Mouse (Mus musculus) common myeloid progenitor, adult 5-6 weeks (primary cell): ENCODE data around the gene Prcd. TPM values are rescaled to one million over a fixed set of nuclear protein-coding genes. Genes with fewer than 3 reads are reported as not detected.

Source experiments
- ATAC-seq: replicated peaks from 2 replicates; pipeline ENCODE4 v1.8.0; 2016; ENCODE audit warnings: low read depth, mild to moderate bottlenecking, moderate TSS enrichment, inconsistent platforms; ENCODE audit not compliant: poor library complexity, severe bottlenecking
- total RNA-seq: library from RNA; stranded (forward); fragments of 200-1000, 187-1606 nt; gene quantifications from 2 replicates; pipeline ENCODE4 v1.2.3, GENCODE M21; 2017

Gene Prcd
- total RNA-seq, 1 experiment from 2014 or later = not detected

- ATAC-seq = no peak
Measured at GRCm38 (mm10) chr11:116682501-116683144, 29.3 kb downstream of the Prcd start.

DNA sequence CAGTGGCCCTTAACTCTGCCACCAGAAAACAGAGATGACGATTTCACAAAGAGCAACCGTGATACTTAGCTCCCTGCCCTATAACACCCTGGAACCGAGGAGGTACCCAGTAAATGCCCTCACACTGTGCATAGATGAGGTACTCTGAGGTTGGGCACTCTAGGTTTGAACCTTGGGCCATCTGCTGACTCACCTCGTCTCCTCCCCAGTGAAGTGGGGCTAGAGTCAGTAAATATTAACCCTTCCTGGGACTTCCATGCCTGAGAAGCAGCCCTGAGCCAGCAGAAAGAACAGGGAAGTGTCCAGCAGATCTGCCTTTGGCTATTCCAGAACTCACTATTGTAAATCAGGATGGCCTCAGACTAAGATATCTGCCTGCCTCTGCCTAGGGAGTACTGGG is 30.4 kb downstream of the Prcd start:
- no peak for ATAC-seq

DNA sequence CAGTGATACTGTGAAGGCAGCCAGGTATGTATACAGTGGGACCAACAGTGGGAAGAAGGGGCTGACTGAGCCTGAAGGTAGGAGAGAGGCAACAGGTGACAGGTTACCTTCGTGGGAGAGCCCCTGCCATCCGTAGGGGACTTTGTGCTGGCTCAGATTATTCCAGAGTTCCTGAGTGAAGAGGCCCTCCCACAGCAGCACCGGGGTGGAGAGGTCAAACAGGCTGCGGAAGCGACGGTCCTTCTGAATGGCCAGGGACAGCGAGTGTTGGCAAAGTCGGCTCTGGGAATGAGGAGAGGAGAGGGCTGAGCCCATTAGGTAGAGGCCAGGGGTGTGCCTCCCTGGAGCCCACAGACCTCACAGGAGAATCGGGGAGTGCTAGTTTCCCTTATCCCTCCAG is 32.4 kb downstream of the Prcd start:
- no peak for ATAC-seq

- ATAC-seq = no peak
Measured at GRCm38 (mm10) chr11:116687897-116688296, 34.6 kb downstream of the Prcd start.

DNA sequence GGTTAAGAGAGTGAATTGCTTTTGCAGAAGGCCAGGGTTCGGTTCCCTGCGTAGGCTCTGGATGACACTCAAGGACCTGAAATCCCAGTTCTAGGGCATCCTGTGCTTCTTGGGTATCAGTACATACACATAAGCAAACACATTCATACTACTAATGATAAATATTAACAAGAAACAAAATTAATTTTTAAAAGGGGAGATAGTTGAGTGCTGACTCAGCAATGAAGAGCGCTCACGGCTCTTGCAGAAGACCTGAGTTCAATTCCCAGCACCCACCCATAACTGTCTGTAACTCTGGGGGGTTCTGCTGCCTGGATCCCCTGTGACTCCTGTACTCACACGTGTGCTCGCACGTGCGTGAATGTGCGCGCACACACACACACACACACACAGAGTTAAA is 36.3 kb downstream of the Prcd start:
- no peak for ATAC-seq

- no peak for ATAC-seq
Measured at GRCm38 (mm10) chr11:116690701-116691575, 37.6 kb downstream of the Prcd start.

DNA sequence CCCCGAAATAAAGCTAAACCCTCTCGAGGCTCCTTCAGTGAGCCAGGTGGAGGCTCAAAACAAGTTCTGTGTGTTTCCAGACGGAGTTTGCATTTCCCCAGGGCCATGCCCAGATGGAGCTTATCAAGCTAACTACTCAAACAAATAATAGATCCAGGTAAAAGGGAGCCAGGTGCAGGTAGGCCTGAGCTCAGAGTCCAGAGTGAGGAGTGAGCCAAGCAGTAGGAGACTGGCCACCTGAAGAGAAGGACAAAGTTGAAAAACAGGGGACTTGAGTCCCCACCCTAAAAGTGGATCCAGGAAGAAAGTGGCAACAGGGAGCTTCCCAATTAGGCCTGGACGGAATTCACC is 40.5 kb downstream of the Prcd start:
- no peak for ATAC-seq

GRCm38 (mm10) chr11:116694250-116695193 is 41.2 kb downstream of the Prcd start:
- peak; percentile 47; the same call in 1 of the 2 replicates for ATAC-seq

DNA sequence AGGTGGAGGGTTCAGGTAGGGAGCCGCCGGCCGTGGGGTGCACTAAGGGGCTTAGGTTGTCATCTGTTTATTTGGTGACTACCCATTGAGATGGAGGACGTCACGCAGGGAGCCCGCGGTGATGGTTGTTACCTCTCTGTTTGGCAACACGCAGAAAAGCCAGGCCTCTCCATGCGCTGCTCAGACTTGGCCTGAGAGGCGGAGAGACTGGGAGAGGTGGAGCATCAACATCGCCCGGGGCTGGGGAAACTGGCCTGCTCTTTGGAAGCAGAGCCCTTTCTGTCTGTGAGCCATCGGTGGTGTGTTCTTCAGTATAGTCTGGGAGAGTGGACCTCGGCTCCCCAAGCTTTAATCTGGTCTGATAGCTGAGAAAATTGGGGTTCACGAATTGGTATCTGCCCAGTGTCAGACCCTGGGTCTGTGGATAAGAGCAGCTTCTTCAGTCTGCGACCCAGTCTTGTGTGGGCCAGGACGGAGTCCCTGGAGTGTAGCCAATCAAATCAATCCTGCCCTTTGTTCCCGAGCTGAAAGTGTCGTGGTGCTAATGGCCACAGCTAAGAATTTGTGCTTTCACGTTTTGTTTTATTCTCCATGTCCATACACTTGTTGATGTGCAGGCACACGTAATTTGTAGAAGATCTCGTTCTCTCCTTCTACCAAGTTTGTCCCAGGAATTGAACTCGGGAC is 42.0 kb downstream of the Prcd start:
- ATAC-seq = no peak

DNA sequence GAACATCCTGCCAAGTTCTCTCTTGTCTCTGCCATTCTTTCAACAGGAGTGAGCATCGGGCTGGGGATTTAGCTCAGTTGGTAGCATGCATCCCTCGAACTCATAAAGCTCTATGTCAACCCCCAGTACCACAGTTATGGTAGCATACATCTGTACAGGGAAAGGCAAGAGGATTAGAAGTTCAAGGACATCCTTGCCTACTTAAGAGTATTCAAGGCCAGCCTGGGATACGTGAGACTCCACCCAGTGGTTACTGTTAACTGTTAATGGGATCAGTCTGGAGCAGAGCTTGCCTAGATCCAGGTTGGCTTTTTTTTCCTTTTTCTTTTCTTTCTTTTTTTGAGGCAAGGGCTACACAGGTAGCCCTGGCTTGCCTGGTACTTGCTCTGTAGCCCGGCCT is 43.1 kb downstream of the Prcd start:
- ATAC-seq = no peak

GRCm38 (mm10) chr11:116697521-116697920 is 44.2 kb downstream of the Prcd start:
- ATAC-seq = no peak

GRCm38 (mm10) chr11:116701377-116701841 is 48.1 kb downstream of the Prcd start:
- peak; percentile 42; the same call in 1 of the 2 replicates for ATAC-seq

- ATAC-seq = no peak
Measured at GRCm38 (mm10) chr11:116704336-116705035, 51.2 kb downstream of the Prcd start.

DNA sequence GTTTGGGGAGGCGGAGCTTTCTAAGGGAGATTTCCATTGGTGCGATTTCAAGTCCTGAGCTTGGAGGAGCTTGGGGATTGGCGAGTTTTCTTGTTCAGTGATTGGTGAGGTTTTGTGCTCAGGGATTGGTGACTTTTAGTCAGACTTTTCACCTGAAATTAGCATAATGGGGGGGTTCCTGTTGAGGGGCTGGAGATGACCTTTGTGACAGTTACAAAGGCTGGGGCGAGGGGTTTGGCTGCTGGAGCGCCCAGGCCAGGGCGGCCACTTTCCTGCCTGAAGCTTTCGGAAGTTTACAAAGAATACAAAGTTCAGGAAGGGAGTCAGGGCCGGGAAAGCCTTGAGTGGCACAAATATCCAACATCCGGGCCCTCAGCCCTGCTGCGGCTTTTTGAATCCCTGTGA is 51.9 kb downstream of the Prcd start:
- no peak for ATAC-seq

DNA sequence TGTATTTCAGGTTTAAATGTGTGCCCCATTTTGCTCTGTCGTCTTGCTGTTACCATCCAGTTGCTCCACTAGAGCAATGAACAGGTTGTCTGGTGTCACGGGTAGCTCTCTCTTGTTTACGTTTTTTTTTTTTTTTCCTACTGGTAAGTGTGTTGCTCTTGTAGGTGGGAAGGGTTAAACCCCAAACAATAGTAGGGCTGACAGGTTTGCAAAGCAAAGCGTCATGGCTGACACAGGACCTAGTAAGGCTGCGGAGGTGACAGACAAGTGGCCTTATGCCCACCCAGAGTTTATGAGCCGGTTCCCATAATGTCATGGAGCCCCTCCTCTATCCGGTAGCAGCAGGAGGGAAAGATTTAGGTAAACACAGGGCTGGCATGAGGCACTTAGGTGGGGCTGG is 53.0 kb downstream of the Prcd start:
- no peak for ATAC-seq

DNA sequence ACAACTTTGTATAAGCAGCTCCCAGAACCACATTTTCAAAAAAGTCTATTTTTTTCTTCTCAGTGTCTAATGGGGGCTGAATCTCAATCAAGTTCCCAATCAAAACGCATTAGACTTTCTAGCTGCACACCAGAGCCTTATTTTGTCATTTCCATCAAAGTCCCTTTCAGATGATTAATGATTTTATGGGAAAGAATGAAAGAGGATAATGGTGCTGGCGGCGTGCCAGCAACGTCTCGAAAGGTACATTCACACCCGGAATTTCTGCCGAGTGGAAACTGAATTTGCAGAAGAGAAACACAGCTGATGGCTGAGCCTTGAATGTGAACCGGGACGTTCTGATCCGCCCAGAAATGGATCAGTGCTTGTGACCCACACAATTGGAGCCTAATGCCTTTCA is 56.8 kb downstream of the Prcd start:
- no peak for ATAC-seq

DNA sequence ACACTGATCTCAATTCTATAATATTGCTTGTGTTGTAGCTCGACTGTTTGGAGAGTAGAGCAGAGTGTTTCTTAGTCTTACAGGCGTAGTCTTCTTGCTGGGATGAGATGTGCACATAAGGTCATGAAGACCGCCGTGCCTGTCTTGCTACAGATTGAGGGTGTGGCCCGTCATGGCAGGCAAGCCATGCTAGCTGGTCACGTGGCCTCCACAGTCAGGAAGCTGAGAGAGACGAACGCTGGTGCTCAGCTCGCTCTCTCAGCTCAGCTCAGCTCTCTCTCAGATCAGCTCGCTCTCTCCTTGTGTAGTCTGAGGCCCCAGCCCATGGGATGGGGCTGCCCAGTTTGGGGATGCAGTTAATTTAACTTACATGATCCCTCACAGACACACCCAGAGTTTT is 57.5 kb downstream of the Prcd start:
- ATAC-seq = no peak

GRCm38 (mm10) chr11:116714052-116714451 is 60.7 kb downstream of the Prcd start:
- no peak for ATAC-seq
